Mouse (Mus musculus): Measurements from ENCODE around the gene Stim2.

Stim2 gene

DNA sequence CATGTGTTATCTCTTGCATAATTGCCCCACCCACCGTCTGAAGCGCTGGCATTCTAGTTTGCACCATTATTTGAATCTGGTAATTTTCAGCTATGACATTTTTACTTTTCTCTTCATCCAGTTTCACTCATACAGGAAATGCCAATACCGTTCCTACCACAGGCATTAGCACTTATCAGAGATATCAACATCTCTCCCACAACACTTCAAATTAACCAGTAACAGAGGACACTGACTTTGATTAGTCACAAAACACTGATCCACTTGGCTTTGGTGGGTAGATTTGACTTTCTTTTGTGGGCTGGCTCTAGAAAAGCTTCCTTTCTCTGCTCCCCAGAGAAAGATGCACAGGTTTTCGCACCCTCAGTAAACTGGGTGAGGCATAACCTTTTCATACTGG lies 3.7 kb upstream of the Stim2 start:
- DNase-seq (ENCODE audit: low read depth) = peak; percentile 59

DNA sequence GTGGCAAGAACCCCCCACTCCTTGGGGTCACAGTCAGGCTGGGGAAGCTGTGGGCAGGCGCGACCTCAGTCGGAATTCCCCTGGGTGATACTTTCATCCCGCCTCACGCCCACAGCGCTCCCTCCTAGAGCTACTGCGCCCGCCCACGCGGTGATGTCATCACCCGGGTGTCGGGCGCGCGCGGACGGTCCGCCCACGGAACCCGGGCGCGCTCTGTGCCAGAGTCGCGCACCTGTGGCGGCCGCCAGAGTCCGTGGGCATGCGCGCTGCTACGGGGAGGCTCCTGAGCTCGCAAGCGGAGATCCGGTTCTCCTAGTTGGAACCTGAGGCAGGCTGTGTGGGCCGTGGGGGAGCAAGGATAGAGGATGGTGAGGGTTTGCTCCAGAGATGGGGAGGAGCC lies 3.0 kb upstream of the Stim2 start:
- peak; percentile 95 for DNase-seq (ENCODE audit: low read depth)

DNA sequence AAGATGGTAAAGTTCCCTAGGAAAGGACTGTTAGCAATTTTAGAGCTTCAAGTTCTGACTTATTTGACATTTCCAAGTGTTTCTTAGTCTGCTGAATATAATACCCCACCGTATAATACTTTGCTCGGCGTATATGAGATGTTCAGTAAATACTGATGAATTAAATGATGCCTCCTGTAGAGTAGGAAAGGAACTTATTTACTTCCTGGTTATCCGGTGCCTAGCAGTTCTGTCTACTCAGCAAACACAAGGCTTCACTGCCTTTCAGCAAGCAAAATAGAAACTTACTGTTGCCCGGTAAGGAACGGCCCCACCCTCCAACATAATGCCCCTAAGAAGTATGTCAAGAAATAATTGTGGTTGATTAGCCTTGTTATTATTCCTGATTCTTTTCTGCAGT lies 1.5 kb upstream of the Stim2 start:
- no peak for DNase-seq (ENCODE audit: low read depth)

DNA sequence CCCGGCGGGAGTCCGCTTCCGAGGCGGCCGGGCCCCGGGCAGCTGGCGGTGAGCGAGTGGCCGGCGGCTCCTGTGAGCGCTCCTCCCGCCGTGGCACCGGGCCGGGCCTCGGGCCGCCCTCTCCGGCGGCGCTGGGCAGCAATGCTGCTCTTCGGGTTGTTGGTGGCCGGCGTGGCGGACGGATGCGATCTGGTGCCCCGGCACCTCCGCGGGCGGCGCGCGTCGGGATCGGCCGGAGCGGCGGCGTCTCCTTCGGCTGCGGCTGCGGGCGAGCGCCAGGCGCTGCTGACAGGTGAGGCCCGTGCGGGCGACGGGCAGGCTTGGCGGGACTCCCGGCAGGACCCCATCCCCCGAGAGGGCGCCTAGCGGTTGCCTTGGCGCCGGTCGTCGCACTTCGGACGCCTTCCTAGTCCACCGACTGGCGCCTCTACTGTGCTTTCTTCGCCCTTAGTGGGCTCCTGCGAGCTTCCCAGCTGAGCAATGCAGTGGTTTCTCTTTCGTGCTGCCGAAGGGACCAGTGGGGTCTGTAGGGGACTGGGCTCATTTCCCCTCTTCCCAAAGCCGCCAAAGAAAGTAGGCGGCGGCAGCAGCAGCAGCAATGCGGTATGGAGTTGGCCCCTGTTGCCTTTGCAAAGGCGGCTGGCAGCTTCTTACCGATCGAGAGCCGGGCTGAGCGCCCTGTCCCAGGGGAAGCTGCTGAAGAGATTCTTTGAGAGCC lies 603 bp downstream of the Stim2 start:
- DNase-seq (ENCODE audit: low read depth) = peak; percentile 72

DNA sequence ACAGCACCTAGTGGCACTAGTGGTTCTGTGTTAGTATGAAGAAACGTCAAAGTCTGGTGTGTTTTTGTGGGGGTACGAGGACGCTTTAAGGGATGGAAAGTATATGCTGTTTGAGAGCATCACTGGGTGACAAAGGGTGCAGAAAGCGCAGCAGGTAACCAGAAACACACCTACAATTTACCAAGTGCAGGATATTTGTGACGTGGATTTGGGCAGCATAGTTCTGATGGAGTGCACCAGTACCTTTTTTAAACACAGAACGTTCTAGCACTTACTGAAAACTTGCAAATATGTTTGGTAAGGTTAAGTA lies 1.1 kb downstream of the Stim2 start:
- DNase-seq (ENCODE audit: low read depth) = peak; percentile 72

DNA sequence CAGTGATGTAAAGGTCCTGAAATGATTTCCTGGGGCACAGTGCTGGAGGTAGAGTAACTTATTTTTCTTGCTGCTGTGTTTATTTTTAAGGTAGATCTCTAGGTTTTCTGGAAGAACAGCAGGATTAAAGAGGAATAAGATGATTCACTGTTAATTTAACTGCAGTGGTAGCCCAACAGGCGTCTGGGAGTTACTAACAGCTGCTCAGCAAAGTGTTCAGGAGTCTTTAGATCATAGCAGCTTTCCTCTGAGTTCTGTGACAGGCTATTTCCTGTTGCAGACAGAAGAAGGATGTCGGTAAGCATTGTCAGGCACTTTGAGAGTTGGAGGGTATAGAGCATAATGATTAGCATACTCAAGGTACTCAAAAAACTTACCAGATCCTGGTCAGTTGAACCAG lies 1.5 kb downstream of the Stim2 start:
- DNase-seq (ENCODE audit: low read depth) = peak; percentile 75

DNA sequence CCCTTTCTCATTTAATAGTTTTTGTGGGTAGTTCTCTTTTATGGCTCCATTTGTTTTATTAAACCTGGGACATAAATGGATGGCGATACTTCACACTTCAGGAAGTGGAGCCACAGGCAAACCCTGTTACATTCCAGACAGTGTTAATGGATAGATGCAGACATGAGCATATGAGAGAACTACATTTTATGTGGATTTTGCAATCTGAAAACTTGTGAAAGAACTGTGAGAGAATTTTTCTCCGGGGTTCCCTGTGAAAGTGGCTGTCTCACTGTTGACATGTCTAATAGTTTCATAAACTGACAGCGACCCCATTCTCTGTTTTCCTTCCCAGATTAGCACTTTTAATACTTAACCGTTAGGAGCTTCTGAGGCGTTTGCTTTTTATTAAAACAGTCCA lies 2.7 kb downstream of the Stim2 start:
- no peak for DNase-seq (ENCODE audit: low read depth)

DNA sequence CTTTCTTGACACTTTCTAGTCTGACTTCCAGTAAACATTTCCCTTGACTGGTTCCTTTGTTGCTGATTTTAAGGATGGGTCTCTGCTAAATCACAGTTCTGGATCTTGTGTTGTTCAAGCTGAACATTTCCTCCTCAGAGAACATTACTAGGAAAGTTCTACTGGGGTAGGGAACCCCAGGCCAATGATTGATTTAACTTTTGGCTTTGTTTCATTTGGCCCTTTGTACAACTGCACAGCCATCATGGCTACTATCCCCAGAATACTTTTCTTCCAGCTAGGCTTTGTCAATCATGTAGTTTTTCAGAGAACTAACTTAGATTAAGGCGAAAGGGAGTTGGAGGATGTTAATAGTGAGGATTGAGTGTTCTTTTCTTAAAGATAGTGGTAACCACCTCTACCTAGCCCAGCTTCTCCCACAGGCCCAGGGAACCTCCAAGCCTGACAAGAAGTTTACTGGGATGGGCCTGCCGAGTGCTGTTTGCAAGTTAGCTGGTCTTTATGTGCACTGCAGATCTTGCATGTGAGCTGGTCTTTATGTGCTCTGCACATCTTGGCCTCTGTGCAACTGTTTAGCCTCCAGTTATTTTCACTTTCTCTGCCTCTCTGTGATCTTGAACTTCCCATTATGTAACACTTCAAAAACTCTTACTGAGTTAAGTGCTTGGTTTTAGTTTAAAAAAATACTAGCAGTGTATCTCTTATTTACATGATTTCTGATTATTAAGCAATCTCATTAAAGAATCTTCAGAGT lies 7.0 kb downstream of the Stim2 start:
- DNase-seq (ENCODE audit: low read depth) = peak; percentile 47

DNA sequence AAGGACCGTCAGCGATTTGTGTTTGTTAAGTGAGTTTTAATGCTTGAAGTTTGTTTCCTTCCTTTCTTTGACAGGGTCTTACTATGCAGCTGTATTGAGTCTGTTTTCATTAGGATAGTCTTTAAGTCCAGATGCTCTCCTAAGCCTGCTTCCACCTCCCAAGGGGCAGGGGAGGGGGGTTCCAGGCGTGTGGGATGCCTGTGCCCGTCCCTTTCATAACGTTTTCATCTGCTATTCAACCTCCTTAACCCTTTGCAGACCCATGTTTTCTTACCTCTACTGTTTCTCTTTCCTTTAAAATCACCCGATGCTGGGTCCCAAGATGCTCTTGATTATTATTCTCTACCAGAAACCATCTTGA lies 7.5 kb downstream of the Stim2 start:
- no peak for DNase-seq (ENCODE audit: low read depth)

DNA sequence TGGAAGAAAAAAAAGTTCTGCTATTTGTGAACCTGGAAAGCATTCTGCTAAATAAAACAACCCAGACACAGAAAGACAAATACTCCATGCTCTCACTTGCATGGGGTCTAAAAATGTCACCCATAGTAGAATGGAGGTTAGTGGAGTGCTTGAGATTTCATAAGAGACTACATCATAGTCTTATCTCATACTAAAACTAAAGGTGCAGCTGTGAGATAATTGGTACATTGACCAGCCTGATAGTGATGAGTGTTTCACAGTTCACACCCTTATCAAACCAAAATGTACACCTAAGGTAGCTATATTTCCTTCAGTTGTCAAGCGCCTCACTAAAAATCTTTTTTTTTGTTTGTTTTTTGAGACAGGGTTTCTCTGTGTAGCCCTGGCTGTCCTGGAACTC lies 8.5 kb downstream of the Stim2 start:
- no peak for DNase-seq (ENCODE audit: low read depth)

DNA sequence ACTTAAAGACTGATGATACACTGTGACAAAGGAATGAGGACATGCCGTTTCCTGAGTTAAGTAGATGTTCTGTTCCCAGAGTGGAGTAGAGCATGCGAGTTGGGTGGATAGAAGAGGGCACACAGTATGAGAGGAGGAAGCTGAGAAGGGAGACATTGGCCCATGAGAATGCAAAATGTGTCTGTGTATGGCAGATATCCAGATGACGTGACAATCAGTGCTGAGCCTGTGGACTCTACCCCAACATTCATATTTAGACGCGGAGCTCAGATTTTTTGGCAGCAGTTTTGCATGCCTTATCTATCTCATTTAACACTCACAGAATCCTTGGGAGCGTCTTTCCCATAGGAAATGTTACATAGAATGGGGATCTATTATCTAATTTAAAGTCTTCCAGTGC lies 9.3 kb downstream of the Stim2 start:
- no peak for DNase-seq (ENCODE audit: low read depth)

DNA sequence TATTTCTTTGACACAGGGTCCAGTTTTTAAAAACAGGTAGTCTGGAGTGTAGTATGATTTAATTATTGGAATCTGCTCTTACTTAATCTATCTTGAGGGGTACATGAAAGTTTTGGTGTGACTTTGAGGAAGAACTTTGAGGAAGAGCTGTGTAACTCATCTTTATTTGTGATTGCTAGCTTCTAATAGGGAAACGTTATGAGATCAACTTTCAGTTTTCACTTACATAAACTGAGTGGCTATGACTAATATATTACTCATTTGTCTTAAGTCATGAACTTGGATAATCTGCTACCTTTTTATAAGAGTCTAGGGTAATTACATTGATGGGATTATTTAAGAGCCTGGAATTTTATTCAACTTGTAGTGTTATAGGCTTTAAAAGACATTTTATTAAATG lies 15.0 kb downstream of the Stim2 start:
- DNase-seq (ENCODE audit: low read depth) = no peak

DNA sequence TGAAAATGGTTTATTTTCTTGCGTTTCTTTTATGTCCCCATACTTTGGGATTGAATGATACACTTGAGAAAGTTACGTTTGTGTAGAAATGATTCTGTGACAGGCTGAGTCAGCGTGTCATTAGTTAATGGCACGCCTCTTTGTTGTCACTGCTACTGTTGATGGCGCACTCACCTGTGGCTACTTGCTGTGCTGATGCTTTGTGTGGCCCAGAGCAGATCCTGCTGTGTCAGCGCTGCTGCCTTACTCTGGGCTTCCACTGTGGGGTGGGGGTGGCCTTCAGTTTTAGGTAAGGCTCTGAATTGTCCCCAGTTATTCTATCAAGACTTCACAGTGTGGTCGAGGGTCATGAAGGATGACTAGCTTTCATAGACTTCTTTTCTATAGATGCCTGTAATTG lies 18.8 kb downstream of the Stim2 start:
- no peak for DNase-seq (ENCODE audit: low read depth)

DNA sequence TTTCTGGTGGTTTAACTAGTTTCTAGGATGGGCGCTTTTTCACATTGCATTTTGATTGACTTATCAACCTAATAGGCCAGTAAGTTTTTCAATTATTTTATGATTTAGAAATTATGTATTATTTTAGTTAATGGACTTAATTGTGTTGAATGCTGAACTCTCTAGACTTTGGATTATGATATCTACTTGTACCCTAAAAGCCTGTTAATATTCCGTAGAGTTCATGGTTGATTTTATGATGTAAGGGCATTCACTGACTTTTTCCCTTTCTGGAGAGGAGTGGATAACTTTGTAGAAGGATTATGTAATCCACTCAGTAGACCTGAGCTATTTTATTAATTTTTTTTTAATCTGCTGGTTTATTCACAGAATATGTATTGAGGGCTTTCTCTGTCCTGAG lies 20.6 kb downstream of the Stim2 start:
- DNase-seq (ENCODE audit: low read depth) = no peak

DNA sequence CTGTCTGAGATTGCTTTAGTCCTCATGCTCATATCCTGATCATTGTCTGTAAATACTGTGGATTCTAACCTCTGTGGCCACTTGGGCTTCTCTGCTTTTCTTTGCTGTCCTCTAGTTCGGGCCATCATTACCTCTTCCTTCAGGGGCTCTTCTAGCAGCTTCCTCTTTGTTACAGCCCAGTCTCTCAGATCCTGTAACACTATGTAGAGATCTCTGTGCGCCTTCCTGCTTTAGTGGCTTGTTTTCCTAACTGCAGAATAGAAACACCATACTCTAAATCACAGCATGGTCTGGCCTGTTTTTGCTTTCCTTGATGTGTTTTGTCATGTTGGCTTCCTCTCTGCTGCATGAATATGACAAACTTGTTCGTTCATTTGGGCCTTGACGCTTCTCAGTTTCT lies 21.2 kb downstream of the Stim2 start:
- peak; percentile 53 for DNase-seq (ENCODE audit: low read depth)

DNA sequence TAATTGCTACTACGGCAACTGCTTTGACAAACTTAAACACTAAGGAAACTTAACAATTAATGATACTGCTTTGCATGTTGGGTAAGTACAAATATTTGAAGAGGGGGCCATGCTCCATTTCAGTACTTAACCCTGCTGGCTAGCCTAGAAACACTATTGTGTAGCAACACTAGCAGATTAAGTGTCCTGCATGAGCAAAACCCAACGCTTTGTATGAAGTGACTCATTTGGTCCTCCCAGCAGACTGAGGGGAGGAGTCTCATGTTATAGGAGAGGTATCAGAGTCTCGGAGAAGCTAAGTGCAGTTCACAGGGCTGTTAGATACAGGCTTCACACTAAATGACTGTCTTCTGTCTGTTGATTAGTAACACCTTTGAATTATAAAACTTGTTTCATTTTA lies 26.3 kb downstream of the Stim2 start:
- DNase-seq (ENCODE audit: low read depth) = no peak

DNA sequence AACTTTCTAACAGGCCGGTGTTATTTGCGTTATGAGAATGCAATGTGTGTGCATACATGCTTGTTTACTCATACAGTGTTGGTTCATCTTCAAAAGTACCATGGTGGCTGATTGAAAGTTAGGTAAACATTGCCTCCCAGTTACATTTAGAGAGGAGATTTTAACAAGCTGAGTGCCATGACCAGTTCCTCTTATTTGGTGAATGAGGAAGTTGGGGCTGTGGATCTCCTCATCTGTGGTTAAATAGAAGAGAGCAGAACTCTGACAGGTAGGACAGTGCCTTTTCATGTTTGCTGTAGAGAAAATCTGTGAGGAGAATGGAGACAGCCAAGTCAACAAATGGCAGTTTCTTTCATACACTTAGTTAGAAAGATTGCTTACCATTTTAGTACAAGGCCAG lies 27.3 kb downstream of the Stim2 start:
- no peak for DNase-seq (ENCODE audit: low read depth)

DNA sequence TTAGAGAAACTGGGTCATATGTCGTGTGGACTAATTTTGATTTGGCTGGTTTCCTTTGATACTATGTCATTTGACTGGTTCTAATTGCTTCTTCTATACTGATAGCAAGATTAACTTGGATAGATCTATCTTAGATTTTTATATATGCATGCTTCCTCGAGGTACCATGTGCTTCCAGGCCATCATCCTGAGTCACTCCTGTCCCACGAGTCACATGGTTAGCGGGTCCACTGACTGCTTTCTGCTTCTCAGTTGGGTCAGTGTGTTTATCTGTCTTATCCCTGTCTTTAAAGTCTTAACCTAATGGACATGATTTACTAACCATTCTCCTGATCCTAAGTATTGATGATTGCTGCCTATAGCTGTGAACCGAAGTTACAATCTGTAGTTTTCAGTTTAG lies 34.9 kb downstream of the Stim2 start:
- no peak for DNase-seq (ENCODE audit: low read depth)

DNA sequence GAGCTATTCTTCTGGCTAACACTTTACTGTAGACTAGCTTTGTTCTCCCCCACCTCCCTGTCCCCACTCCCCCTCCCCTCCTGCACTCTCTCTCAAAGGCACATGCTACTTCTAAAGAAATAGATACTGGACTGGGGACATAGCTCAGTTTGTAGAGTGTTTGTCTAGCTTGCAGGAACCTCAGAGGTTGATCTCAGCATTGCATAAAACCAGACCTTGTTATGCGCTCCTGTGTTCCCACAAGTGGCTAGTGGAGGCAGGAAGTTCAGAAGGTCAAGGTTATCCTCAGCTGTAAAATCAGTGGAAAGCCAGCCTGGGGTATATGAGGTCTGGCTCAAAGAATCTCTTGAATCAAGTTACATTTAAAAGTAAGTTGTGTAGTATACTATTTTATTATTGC lies 36.4 kb downstream of the Stim2 start:
- no peak for DNase-seq (ENCODE audit: low read depth)

DNA sequence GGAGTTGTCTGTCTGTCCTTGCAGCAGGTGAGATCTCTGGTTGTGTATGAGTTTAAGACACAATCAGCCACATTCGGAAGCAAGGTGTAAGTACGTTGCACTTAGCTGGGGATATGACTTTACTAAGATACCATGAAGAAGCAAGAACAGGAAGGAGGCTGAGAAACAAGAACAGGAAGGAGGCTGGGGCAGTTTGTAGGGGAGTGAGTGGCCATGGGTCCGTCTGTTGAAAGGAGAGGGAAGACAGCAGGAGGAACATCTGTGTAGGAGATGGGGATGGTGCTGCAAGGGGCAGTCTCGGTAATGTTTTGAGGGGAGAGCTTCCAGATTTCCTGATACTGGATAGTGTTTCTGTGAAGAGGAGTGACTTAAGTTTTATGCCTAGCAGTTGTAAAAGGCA lies 40.3 kb downstream of the Stim2 start:
- peak; percentile 23 for DNase-seq (ENCODE audit: low read depth)

DNA sequence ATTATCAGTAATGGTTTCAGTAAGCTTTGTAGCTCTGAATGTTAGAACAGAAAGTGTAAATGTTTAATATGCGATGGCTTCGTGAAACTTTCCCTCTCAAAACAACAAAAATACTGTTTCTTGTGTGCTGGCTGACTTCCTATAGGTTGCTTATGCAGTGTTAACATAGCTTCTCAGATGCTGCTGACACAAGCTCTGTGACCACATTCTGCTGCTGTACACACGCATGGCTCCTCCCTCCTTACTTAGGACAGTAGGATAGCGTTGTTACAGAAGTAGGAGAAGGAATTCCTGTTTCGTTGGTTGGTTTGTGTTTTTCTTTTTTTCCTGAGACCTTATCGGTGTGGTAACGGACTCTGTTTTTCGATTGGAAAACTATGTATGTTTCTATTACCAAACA lies 42.2 kb downstream of the Stim2 start:
- no peak for DNase-seq (ENCODE audit: low read depth)

DNA sequence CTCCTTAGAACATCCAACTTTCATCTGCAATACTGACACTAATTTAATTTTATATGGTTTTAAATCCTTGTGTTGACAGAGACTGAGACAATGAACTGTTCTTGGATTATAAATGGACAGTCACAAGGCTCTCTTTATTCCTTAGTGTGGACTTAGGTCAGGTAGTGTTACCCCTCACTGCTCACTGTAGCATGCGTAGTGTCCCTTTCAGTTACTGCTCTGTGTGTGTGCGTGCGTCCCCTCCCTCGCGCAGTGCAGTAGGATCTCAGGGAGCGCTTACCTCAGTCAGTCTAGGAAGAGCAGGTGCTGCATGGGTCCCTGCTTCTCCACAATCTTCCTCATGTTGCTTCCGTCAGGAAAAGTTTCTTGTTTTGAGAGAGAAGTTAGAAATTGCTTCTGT lies 43.7 kb downstream of the Stim2 start:
- no peak for DNase-seq (ENCODE audit: low read depth)

DNA sequence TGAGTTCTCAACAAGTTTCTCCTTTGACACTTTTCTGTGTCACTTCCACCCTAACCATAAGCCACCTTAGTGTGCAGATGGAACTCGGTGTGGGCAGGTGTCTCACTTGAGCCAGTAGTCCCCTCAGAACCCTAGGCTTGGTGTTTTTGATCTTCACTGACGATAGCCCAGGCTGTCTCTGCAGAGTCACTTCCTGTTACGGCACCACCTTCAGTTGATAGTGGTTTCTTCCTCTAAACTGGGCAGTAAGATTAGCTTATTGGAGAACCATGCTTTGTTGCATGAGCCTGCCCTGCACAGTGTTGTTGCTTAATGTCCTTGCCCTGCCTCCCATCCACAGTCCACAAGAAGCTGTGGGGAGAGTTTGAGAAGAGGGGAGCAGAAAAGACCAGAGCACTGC lies 47.2 kb downstream of the Stim2 start:
- peak; percentile 64 for DNase-seq (ENCODE audit: low read depth)

DNA sequence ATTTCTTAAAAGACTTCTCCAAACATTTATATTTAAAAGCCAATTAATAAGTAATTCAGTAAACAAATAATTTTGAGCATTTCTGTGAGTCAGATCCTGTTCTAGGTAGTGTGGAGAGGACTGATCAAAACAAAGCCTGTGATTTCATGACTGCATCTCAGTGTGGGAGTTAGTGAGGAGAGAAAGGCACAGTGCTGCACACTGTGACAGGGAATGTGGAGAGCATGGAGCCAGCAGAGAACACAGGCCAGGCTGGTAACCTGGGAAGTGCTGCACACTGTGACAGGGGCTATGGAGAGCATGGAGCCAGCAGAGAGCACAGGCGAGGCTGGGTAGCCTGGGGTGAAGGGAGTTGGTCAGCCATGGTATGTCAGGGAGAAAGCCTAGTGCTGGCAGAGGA lies 48.1 kb downstream of the Stim2 start:
- DNase-seq (ENCODE audit: low read depth) = no peak

All from naive thymus-derived CD4-positive, alpha-beta T cell, adult 2 months (primary cell).